Mouse (Mus musculus): ENCODE data around the gene Tpcn1.
A peak's percentile ranks its signal among the peaks of the same experiment; 100 is the strongest.

Tpcn1 gene

GRCm38 (mm10) chr5:120550673-120551072 is 37.8 kb downstream of the Tpcn1 start:
- DNase-seq, result no peak

GRCm38 (mm10) chr5:120550137-120550536 is 38.3 kb downstream of the Tpcn1 start:
- no peak for DNase-seq

GRCm38 (mm10) chr5:120548236-120548850 is 40.1 kb downstream of the Tpcn1 start:
- DNase-seq, result no peak

GRCm38 (mm10) chr5:120536632-120537031 is 51.8 kb downstream of the Tpcn1 start:
- DNase-seq, result no peak

- peak; percentile 33 to 62 for DNase-seq
Observed at GRCm38 (mm10) chr5:120536046-120536445, 52.4 kb downstream of the Tpcn1 start.

- no peak for DNase-seq
Observed at GRCm38 (mm10) chr5:120534686-120535075, 53.8 kb downstream of the Tpcn1 start.

GRCm38 (mm10) chr5:120534071-120534685 is 54.3 kb downstream of the Tpcn1 start:
- no peak for DNase-seq

GRCm38 (mm10) chr5:120531631-120532030 is 56.8 kb downstream of the Tpcn1 start:
- DNase-seq, result no peak

GRCm38 (mm10) chr5:120527296-120527964 is 61.0 kb downstream of the Tpcn1 start:
- no peak for DNase-seq

- no peak for DNase-seq
Observed at GRCm38 (mm10) chr5:120526311-120526710, 62.2 kb downstream of the Tpcn1 start.

GRCm38 (mm10) chr5:120525737-120526136 is 62.7 kb downstream of the Tpcn1 start:
- DNase-seq, result no peak

GRCm38 (mm10) chr5:120524736-120525135 is 63.7 kb downstream of the Tpcn1 start:
- DNase-seq, result no peak

GRCm38 (mm10) chr5:120522649-120523048 is 65.8 kb downstream of the Tpcn1 start:
- DNase-seq, result peak in 1 of 2 experiments; percentile 30

- peak; percentile 61 to 62 for DNase-seq
Observed at GRCm38 (mm10) chr5:120517552-120517951, 70.9 kb downstream of the Tpcn1 start.

GRCm38 (mm10) chr5:120516221-120516984 is 72.1 kb downstream of the Tpcn1 start:
- DNase-seq, result peak; percentile 44 to 52

- DNase-seq, result no peak
Observed at GRCm38 (mm10) chr5:120515451-120515850, 73.0 kb downstream of the Tpcn1 start.

- peak; percentile 24 to 58 for DNase-seq
Observed at GRCm38 (mm10) chr5:120514754-120515153, 73.7 kb downstream of the Tpcn1 start.

- peak; percentile 63 for DNase-seq
Observed at GRCm38 (mm10) chr5:120514031-120514677, 74.3 kb downstream of the Tpcn1 start.

GRCm38 (mm10) chr5:120512911-120513555 is 75.4 kb downstream of the Tpcn1 start:
- DNase-seq, result no peak

GRCm38 (mm10) chr5:120511643-120512220 is 76.7 kb downstream of the Tpcn1 start:
- peak; percentile 61 to 62 for DNase-seq

- peak; percentile 96 for DNase-seq
Observed at GRCm38 (mm10) chr5:120510982-120511642, 77.4 kb downstream of the Tpcn1 start, which contains the start of gene Slc8b1. Gene Slc8b1, plus strand, starts transcription at chr5:120511168.
